In genomic region chr1:21052608-21053007, GRCm38 (mm10) we compare ENCODE assay signal across 7 mouse cellular contexts. TPM values are rescaled to one million over a fixed set of nuclear protein-coding genes. Genes with fewer than 3 reads are reported as not detected.
A peak's percentile ranks its signal among the peaks of the same experiment; 100 is the strongest.
DNase-seq lines count a peak whose midpoint lies in the region; ATAC-seq and TF ChIP-seq lines count a peak whose summit lies in the region.

No protein-coding gene starts in this region.

- H3K9me3 ChIP-seq in limb, embryonic 14.5 days (ENCODE audit: control insufficient read depth, low read length), result no peaks in the 10 kb centered on the region
- no peaks in the 10 kb centered on the region for H3K9me3 ChIP-seq in limb, embryonic 10.5 days (replicated peaks)
- no peaks in the 10 kb centered on the region for H3K9me3 ChIP-seq in forebrain, embryonic 13.5 days (replicated peaks)
- no peaks in the 10 kb centered on the region for H3K9me3 ChIP-seq in midbrain, embryonic 10.5 days (replicated peaks)

- 59% methylated on average over 5 of the region's 5 CpGs for WGBS in limb, embryonic 14.5 days
- WGBS in limb, embryonic 10.5 days, result 63% methylated on average over 5 of the region's 5 CpGs
- WGBS in forebrain, embryonic 13.5 days, result 45% methylated on average over 5 of the region's 5 CpGs
- 48% methylated on average over 5 of the region's 5 CpGs for WGBS in midbrain, embryonic 10.5 days

- H3K4me1 ChIP-seq in limb, embryonic 14.5 days (ENCODE audit: control insufficient read depth, insufficient read depth, low read length), result peaks cover 6% of the 10 kb centered on the region
- H3K4me1 ChIP-seq in limb, embryonic 10.5 days, result no peaks in the 10 kb centered on the region
- peaks cover 18% of the 10 kb centered on the region for H3K4me1 ChIP-seq in forebrain, embryonic 13.5 days
- H3K4me1 ChIP-seq in midbrain, embryonic 10.5 days, result peaks cover 34% of the 10 kb centered on the region

- H3K36me3 ChIP-seq in limb, embryonic 14.5 days (ENCODE audit: control insufficient read depth, insufficient read depth, low read length), result 0 out of 2 replicates have a peak, but pooled peaks cover 2% of the 10 kb centered on the region
- no peaks in the 10 kb centered on the region for H3K36me3 ChIP-seq in limb, embryonic 10.5 days
- H3K36me3 ChIP-seq in forebrain, embryonic 13.5 days (ENCODE audit: poor library complexity, severe bottlenecking), result no peaks in the 10 kb centered on the region
- H3K36me3 ChIP-seq in midbrain, embryonic 10.5 days, result 0 out of 2 replicates have a peak, but pooled peaks cover 4% of the 10 kb centered on the region

- no peak for DNase-seq in limb, embryonic 14.5 days (ENCODE audit: low spot score)
- no peak for DNase-seq in limb, embryonic 10.5 days (ENCODE audit: low spot score)
- peak; percentile 36 for DNase-seq in brain, adult 2 months (ENCODE audit: low read depth, low spot score)
- DNase-seq in midbrain, embryonic 10.5 days (ENCODE audit: low spot score), result peak; percentile 40
- no peak for DNase-seq in cerebellum, postnatal 25 days
- no peak for DNase-seq in embryo, embryonic 10.5 days (ENCODE audit: low spot score)

- H3K4me2 ChIP-seq in limb, embryonic 14.5 days (replicated peaks; ENCODE audit: low read depth, low read length, severe bottlenecking), result no peak overlapping the region
- H3K4me2 ChIP-seq in forebrain, embryonic 13.5 days, result no peak overlapping the region

- H3K27ac ChIP-seq in limb, embryonic 14.5 days (replicated peaks; ENCODE audit: low read depth, low read length), result 0 out of 2 replicates have a peak overlapping the region, but pooled peaks have one; percentile 28
- H3K27ac ChIP-seq in limb, embryonic 10.5 days, result no peak overlapping the region
- H3K27ac ChIP-seq in forebrain, embryonic 13.5 days, result peak overlapping the region; percentile 48
- peak overlapping the region; percentile 84 for H3K27ac ChIP-seq in midbrain, embryonic 10.5 days (replicated peaks)

- H3K27me3 ChIP-seq in limb, embryonic 14.5 days (ENCODE audit: control insufficient read depth, insufficient read depth, low read length), result no peaks in the 10 kb centered on the region
- no peaks in the 10 kb centered on the region for H3K27me3 ChIP-seq in limb, embryonic 10.5 days (ENCODE audit: low read depth, poor library complexity, severe bottlenecking)
- no peaks in the 10 kb centered on the region for H3K27me3 ChIP-seq in forebrain, embryonic 13.5 days
- H3K27me3 ChIP-seq in midbrain, embryonic 10.5 days (ENCODE audit: low read depth, poor library complexity, severe bottlenecking), result no peaks in the 10 kb centered on the region

- H3K9ac ChIP-seq in limb, embryonic 14.5 days (ENCODE audit: low read depth, low read length, severe bottlenecking), result no peak overlapping the region
- H3K9ac ChIP-seq in forebrain, embryonic 13.5 days, result no peak overlapping the region

- ATAC-seq in limb, embryonic 14.5 days (ENCODE audit: low FRiP score, low read depth), result peak; percentile 48
- peak; percentile 65 for ATAC-seq in forebrain, embryonic 13.5 days

- TF ChIP-seq POLR2A in limb, embryonic 14.5 days (IDR thresholded peaks at IDR 0.05; ENCODE audit: borderline replicate concordance, extremely low read depth, insufficient read depth, insufficient read length), result no peak

- H3K4me3 ChIP-seq in limb, embryonic 14.5 days (replicated peaks; ENCODE audit: low read length), result no peak overlapping the region
- no peak overlapping the region for H3K4me3 ChIP-seq in limb, embryonic 10.5 days
- H3K4me3 ChIP-seq in forebrain, embryonic 13.5 days, result no peak overlapping the region
- H3K4me3 ChIP-seq in midbrain, embryonic 10.5 days, result no peak overlapping the region

RNA-seq across cellular contexts. Expression of gene Tram2, which starts 26.4 kb away (rescaled TPM):
- 20.3 and 25.0 TPM in 2 replicates for polyA plus RNA-seq in limb, embryonic 14.5 days (2012; rRNA removed)
- 15.5 and 17.8 TPM in 2 replicates for polyA plus RNA-seq in limb, embryonic 14.5 days (2014; fragmentation: Nextera tagmentation; extraction: Ambion mirVana)
- 5.1 and 6.1 TPM in 2 replicates for polyA plus RNA-seq in limb, embryonic 10.5 days (2016; fragmentation: Nextera tagmentation; extraction: Ambion mirVana)
- polyA plus RNA-seq in forebrain, embryonic 13.5 days (2015; fragmentation: Nextera tagmentation; extraction: Ambion mirVana), result 2.3 TPM in 2 replicates
- 6.1 and 6.6 TPM in 2 replicates for polyA plus RNA-seq in midbrain, embryonic 10.5 days (2016; fragmentation: Nextera tagmentation; extraction: Ambion mirVana)

Comparison
In these comparisons a context has a peak if more than half of its experiments do, and no peak if none do; other contexts are left out.
1. DNase-seq: peak in brain, adult 2 months (single experiment) and midbrain, embryonic 10.5 days (single experiment); none in limb, embryonic 14.5 days (single experiment), limb, embryonic 10.5 days (single experiment), cerebellum, postnatal 25 days (0 of 2) and embryo, embryonic 10.5 days (single experiment).